Mouse (Mus musculus): ENCODE data around the gene Galt. TPM values are rescaled to one million over a fixed set of nuclear protein-coding genes. Genes with fewer than 3 reads are reported as not detected.
"Not testable (repeated sequence)": the region's sequence is repeated elsewhere in the genome, so short reads cannot be mapped to it uniquely, and the experiment has no call there.

Gene Galt
- total RNA-seq, 1 experiment from 2014 or later, result 47.6 TPM

DNA sequence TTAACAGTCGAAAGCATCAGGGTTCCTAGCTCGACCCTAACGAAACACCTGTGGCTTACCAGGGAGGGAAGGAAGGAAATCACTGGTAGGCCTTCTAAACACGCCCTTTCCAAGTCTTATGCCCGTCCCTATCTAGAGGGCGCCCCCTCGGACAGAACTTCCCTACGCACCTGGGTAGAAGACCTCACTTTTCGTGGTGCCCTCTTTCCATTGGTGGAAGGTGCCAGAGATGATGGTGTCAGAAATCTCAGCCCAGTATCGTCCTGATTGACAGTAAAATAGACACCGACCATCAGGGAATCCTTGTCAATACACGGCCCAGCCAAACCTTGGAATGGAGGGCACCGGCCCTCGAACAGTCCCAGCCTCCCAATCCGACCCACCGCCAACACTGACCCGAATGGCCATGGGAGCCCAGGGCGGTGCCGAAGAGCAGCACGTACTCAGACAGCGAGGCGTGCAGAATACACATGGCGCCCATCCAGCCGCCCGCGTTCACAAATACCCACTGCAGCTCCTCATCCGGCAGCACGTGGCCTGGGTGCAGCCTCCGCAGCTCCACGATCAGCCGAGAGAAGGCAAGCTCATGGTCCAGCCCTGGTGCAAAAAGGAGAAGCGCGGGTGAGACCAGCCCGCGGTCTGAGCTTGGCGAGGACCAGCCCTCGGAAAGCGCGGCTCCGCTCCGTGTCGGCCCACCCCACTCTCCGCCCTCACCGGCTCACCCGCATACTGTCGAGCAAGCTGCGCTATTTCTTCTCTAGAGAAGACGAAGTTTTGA lies 14.5 kb upstream of the Galt start:
- peak; percentile 68 for DNase-seq

DNA sequence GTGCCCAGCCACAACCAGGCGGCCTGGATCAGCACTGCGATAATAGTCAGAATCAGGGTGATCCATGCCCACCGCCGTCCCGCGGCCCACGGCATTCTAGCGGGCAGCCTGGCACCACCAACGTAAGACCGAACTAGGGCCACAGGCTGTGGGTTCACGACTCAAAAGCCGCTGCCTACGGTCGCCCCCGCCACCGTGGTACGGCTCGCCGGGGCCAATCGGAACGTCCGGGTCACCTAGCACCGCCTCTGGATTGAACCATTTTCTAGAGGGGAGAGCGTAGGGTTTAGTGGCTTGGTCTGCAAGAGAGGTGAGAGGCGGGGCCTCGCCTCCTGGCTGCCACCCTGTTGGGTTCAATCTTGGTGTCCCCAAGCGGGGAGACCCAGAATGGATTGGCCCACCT lies 13.9 kb upstream of the Galt start:
- peak; percentile 92 for DNase-seq

DNA sequence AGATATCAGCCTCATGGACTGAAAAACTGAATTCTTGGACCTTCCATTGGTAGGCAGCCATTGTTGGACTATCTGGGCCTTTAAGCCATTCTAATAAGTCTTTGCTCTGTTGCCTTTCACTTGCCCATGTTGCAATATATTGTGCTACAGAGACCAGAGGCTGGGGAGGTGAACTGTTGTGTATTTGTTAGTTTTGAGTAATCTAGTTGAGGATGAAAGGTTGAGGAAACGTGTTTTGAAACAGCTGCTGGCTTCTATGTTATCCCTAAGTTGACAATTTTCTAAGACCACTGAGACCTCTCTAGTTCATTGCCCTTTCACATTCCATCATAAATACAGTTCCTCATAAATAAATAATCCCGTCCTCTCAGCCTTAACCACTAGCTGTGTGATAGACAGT lies 10.9 kb upstream of the Galt start:
- no peak for DNase-seq

DNA sequence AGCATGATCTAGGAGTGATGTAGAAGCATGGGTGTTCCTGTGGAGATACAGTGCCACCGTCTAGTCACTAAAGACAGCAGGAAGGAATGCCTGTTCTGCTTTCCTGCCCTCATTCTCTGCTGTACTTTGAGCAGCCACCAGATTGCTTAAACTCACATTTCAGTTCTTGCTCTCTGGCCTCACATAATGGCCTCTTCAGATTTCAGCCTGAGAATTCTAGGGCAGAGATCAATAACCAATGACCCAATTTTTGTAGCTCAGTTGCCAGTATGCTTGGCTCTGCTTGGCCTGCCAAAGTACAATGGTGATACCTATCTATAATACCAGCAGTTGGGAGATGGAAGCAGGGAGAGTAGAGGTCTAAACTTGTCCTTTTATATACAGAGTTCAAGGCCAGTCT lies 10.0 kb upstream of the Galt start:
- DNase-seq, result no peak

DNA sequence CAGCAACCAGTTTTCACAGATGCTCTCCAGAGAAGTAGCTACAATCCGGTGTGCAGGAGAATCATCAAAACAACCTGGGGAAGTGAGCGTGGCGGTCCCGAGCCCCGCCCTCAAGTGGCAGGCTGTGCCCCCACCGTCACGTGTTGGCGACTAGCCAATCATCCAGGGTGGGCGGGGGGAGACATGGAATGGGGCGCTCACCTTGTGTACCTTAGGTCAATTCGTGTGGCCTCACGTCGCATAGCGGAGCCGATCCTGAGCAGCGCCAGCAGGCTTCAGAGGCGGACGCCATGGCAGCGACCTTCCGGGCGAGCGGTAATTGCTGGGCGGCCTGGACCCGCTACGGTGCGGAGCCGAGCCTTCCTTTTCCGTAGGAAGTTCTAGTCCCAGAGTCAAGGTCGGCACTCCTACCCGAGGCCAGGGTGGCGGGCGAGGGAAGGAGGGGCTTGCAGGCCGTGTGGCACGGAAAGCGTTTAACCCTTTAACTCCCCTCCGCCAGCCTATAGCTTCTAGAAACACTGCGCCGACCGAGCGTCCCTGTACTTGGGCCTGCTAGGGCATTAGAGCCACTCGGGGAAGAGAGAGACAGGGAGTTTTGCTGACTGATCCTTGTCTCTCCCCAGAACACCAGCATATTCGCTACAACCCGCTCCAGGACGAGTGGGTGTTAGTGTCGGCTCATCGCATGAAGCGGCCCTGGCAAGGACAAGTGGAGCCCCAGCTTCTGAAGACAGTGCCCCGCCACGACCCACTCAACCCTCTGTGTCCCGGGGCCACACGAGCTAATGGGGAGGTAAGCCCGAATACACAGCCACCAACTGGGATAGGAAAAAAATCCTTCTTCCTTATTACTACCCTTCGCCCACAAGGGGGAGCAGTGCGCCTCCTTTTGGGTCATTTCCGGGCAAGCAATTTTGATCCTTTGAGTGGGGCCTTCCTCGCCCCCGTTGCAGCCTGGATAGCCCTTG lies 594 bp downstream of the Galt start, which contains the start of gene Sigmar1:
Gene Sigmar1, minus strand, starts transcription at position 820 of the 968 bp plus-strand sequence.
- DNase-seq, result peak; percentile 87

DNA sequence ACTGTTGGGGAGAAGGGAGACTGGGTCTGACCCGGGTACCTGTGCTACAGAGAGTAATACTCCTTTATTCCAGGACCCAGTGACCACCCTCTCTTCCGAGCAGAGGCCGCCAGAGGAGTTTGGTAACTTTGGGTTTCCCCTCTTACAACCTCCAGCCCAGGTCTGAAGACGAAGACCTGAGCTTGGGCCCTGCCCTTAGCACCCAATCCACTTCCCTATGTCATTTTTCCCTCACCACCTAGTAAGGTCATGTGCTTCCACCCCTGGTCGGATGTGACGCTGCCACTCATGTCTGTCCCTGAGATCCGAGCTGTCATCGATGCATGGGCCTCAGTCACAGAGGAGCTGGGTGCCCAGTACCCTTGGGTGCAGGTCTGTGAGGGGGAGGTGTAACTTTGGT lies 1.4 kb downstream of the Galt start:
- no peak for DNase-seq

DNA sequence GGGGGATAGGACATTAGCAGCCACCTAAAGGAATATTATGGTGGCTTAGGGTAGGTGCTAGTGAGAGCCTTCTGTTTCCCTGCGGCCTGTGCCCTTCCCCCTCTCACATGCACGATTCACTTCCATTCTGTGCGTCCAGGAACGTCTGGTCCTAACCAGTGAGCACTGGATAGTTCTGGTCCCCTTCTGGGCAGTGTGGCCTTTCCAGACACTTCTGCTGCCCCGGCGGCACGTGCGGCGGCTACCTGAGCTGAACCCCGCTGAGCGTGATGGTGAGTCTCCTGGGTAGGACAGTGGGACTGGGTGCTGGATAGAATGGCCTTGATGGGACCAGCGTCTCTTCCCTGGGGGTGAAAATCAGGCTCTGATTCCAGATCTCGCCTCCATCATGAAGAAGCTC lies 2.3 kb downstream of the Galt start:
- no peak for DNase-seq

DNA sequence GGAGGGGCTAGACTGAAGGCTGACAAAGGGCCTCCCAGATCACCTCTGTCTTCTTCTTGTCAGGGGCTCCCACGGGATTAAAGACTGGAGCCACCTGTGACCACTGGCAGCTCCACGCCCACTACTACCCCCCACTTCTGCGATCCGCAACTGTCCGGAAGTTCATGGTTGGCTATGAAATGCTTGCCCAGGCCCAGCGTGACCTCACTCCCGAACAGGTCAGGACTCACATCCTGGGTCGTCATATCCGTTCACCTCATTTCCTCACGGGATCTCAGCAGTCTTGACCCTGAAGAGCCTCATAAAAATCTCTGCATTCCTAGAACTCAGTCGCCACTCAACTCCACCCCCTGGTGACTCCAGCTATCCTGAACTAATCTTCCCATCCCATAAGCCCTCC lies 3.0 kb downstream of the Galt start:
- DNase-seq, result no peak

DNA sequence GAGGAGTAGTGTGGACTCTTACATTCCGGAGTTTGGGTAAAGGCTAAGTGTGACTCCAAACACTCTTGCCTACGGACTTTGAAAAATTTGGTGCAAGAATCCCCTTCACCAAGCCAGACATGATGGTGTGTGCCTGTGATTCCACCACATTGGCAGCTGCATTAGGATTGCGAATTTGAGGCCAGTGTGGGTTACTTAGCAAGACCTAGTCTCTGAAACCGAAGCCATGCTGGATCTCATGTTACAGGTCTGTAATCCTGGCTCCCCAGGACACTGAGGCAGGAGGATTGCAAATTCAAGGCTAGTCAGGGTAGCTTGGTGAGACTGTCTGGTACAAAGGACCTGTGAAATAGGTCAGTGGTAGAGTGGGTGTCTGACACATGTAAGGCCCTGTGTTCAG lies 3.7 kb downstream of the Galt start:
- DNase-seq, result no peak

DNA sequence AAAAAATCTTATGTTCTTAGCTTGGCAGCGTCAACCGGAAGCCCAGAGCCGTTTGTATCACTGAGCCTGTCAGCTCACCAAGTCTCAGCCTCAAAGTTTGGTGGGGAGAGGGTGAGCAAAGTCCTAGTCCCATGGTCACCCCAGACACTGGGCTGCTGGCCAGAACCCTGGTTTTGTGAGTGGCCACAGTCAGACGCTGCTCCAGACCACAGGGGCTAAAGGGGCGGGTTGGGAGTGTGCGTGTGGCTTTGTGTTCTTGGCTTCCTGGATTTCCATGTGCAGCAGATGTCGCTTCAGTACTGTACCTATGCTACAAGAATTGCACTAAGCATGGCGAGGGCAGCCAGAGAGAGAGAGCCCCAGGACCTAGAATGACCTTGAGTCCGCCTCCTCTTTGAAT lies 4.2 kb downstream of the Galt start:
- DNase-seq, result peak; percentile 39

DNA sequence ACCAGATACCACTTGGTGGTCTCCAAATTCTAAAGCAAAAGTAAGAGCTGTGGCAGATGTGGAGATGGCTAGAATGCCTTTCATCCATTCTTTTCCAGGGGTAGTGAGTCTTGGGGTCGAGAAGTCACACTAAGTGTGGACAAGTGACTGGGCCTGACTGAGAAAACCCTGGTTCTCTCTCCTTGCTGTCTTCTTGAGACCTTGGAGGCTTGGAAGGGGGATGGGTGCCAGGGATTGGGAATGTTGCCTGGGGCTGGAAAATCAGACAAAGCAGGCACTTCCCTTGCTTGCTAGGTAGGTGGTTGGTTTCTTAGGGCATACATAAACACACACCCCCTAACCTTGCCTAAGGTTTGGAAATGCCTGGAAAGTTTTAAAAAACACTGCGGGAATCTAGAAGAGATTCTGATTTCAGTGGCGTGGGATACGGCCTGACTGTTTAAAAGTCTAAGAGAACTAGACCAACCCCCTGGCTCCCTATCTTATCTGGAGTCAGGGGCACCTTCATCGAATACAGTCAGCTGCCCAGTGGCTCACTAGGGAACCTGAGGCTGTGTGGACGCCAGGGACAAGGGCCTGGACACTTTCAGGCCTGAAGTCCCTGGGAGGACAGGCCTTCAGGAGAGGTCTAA lies 4.7 kb downstream of the Galt start:
- no peak for DNase-seq

DNA sequence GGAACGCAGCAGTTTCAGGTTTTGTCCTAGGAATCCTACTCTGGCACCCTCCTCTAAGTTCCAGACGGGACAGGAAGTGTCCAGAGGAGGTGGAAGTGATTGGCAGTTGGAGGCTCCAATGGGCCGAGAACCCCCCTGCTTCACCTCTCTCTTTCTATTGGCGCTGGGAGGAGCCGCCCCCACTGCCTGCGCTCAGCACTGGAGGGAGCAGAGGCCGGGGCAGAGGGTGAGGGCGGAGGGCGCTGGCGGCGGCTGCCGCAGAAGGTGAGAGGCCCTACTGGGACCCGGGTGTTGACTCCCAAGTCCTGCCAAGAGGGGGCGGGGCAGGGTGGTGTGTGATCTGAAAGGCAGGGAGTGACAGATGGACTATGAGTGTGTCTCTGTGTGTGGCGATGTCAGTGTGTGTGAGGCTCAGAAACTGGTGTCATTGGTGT lies 5.3 kb downstream of the Galt start:
- peak; percentile 92 for DNase-seq

DNA sequence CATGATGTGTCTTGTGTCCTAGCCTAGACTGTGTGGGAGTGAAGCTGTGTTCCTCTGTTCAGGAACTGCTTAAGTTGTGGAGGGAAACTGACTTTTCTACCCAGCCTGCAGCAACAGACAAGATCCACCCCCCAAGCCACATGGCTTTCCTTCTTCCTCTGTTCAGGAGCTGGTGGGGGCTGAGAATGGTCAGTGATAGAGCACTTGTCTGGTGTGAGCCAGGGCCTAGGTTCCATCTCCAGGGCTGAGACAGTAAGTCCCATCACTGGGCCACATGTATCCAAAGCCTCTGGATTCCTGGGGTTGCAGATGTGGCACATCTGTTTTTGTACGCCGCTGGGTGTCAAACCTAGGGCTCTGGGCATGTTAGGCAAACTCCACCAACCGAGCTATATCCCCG lies 5.9 kb downstream of the Galt start:
- no peak for DNase-seq

DNA sequence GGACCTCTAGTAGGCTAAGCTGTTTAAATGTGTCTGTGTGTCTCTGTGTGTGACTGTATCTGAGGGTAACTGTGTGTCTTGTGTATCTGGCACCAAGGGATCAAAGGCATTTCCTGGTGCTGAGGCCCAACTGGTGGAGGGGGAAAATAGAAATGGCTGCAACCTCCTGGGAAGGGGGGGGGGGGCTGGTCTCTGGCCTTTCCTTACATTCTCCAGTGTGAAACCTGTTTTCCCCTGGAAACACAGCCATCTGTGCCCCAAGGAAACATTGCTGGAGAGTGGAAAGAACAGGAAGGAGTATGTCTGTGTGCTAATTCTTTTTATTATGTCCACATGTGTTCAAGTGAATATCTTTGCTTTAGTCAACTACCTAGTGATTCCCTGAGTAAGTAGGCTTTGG lies 6.7 kb downstream of the Galt start:
- DNase-seq, result no peak

DNA sequence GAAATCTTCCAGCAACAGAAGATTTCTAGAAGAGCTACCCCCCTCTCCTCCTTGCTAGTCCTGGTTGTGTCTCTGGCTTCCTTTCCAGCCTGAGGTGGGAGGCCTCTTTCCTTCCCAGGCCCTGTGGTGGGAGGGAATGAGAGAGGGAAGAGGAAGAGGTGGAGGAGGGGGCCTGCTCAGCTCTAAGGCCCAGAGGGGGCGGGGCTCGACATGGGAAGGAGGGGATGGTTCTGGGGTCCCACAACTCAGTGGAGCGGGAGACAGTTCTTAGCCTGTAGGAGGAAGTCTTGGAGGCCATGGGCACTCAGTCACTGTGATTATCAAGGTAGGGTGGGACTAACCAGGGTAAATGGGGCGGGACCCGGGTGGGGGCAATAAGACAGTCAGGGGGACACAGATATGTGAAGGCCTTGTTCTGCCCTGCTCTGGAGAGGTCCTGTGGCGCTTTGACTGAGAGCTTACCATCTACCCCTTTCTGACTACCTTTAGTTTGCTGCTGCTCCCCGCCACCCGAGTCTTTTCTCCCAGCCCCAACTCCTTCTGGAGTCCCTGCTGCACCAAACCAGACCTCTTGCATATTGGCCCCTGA lies 7.2 kb downstream of the Galt start:
- no peak for DNase-seq

DNA sequence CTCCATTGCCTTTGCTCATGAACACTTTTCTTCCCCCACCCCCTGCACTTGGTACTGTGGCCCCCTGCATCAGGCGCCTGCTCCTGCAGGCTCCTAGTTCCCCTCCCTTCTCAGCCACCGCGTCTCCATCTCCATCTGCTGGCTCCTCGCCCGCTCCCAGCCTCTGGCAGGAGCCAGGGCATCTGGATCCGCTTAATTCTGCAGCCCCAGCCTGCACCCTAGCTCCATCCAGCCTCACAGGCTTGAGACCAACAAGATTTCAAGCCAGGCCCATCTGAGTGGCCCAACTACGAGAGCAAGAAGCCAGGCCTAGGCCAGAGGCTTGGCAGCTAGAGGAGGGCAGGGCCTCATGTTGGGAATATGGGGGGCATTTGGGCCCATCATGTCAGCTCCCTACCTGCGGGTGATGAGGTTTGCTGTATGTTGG lies 7.7 kb downstream of the Galt start:
- peak; percentile 55 for DNase-seq

DNA sequence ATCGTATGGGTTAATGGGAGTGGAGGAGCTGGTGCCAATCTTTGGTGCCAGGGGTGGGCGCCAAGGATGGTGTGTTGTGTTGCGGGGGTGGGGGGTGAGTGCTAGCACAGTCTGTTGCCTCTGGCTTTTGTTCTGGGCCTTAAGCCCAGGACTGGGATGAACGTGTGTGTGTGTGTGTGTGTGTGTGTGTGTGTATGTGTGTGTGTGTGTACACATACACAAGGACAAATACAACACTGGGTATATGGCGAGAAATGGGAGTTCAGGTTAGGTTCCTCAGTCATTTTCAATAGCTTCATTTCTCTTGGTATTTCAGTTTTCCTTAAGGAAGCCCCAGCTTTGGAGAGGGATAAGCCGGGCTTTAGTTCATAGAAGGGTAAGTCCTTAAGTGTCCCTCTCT lies 8.1 kb downstream of the Galt start:
- not testable (repeated sequence) for DNase-seq

DNA sequence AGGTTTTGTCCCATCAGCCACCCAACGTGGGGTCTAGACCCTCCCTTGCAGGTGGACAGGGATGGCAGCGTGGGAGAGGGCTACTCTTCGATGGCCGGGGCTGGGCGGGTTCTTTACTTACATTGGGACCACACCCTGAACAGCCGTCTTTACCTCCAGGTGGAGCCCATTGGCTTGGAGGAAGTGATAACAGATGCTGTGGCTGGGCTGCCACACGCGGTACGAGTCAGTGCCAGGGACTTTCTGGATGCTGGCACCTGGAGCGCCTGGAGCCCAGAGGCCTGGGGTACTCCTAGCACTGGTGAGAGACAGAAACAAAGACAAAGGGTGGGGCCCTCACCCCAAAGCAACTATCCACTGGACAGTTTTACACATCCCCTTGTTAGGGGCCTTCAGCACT lies 12.3 kb downstream of the Galt start:
- not testable (repeated sequence) for DNase-seq

DNA sequence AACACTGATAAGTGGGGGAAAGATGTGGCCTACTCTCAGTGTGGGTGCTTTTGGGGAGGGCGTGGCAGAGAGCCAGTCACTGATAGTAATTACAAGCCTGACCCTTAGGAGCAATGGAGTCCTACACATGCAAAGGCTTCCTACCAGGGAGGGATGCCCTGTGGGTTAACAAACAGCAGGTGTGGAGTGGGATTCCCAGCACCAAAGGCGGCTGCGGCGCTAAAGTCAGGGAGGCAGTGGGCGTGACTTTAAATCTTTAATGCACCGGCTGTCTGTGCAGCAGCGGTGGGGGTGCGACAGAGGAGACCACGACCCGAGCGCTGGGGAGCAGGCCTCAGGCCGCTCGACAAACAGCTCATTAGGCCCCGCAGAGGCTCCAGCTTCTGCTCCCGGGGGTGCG lies 17.9 kb downstream of the Galt start:
- not testable (repeated sequence) for DNase-seq

DNA sequence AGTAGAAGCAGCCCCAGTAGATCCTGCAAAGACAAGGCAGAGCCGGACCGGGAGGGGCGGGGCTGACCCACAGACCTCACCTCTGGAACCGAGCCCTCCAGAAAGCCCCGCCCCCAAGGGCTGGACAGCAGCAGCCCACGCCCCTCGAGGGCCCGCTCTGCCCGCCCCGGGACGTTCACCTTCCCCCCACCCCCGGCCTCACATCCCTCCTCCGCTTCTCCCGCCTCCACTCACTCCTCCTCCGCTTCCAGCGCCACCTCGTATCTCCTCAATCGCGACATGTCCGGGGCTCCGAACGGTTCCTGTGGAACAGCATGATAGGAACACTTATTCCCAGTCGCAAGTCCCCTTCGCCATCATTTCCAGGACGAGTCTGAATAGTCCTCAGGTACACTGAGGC lies 18.5 kb downstream of the Galt start:
- peak; percentile 78 for DNase-seq

DNA sequence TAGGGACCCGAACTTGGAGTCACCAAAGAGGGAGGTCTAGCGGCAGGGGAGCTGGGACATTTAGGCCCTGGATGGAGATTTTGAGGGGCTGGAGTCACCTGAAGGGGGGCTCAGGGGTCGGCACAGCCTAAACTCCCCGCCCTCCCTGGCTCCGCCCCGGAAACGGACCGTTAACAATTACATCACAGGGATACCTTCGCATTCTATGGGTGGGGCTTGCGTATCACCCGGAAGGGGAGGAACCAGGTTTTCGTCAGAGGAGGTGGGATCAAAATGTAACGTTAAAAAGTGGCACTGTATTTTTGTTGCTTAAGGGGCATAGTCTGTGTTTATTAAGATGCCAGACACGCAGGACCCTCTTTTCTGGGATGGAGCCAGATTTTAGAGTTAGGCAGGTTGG lies 19.0 kb downstream of the Galt start, which contains the start of gene Ccl27a:
Gene Ccl27a, minus strand, starts transcription at position 246 of the 400 bp plus-strand sequence.
- peak; percentile 84 for DNase-seq

DNA sequence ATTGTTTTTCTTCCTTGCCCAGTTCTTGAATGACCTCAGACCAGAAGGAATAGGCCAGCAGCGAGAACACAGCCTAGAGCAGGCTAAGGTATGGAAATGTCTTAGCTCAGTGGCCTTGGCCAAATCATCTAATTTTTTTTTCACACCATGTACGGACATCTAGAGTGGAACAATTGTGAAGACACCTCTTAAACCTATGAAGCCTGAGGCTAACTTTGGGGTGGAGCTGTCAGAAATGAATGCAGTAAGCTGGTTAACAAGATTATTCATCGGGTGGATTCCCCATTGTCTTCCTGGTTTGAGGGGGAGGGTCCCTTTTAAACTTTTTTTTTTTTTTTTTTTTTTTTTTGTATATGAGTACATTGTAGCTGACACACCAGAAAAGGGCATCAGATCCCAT lies 19.5 kb downstream of the Galt start:
- not testable (repeated sequence) for DNase-seq
